Mouse (Mus musculus): ENCODE data around the gene Vps39. TPM values are rescaled to one million over a fixed set of nuclear protein-coding genes. Genes with fewer than 3 reads are reported as not detected.

The Vps39 gene
- polyA plus RNA-seq, 1 experiment from 2014 or later = 18.1 TPM

GRCm38 (mm10) chr2:120366501-120366900 is 13.6 kb upstream of the Vps39 start:
- Histone ChIP-seq H3K4me1 (ENCODE audit: control insufficient read depth, insufficient read depth, low read length) (no peaks in the 10 kb centered on the region), H3K27ac (ENCODE audit: low read length) (peak overlapping the region; percentile 50; the same call in 1 of the 2 replicates), H3K9ac (ENCODE audit: low read depth, low read length) (no peak overlapping the region), H3K27me3 (replicated peaks; ENCODE audit: control insufficient read depth, insufficient read depth, low read length) (no peaks in the 10 kb centered on the region), H3K36me3 (ENCODE audit: control insufficient read depth, insufficient read depth, low read length) (0 out of 2 replicates have a peak, but pooled peaks cover 7% of the 10 kb centered on the region), H3K9me3 (ENCODE audit: control insufficient read depth, low read length) (no peaks in the 10 kb centered on the region), H3K4me2 (ENCODE audit: low read depth, low read length) (no peak overlapping the region), H3K4me3 (ENCODE audit: low read length) (no peak overlapping the region)
- 88% methylated on average over 3 of the region's 3 CpGs for WGBS
- no peak for ATAC-seq

- H3K4me1 ChIP-seq (ENCODE audit: control insufficient read depth, insufficient read depth, low read length) = no peaks in the 10 kb centered on the region
- no peak overlapping the region for H3K4me3 ChIP-seq (ENCODE audit: low read length)
- H3K4me2 ChIP-seq (ENCODE audit: low read depth, low read length) = no peak overlapping the region
- H3K27me3 ChIP-seq (replicated peaks; ENCODE audit: control insufficient read depth, insufficient read depth, low read length) = no peaks in the 10 kb centered on the region
- WGBS = 46% methylated on average over 1 of the region's 1 CpGs
- H3K27ac ChIP-seq (ENCODE audit: low read length) = no peak overlapping the region
- ATAC-seq = no peak
- peaks cover 8% of the 10 kb centered on the region; the same call in 1 of the 2 replicates for H3K36me3 ChIP-seq (ENCODE audit: control insufficient read depth, insufficient read depth, low read length)
- H3K9ac ChIP-seq (ENCODE audit: low read depth, low read length) = no peak overlapping the region
- no peaks in the 10 kb centered on the region for H3K9me3 ChIP-seq (ENCODE audit: control insufficient read depth, low read length)
These were observed 7.5 kb upstream of the Vps39 start for GRCm38 (mm10) chr2:120360425-120360824.

- no peak overlapping the region for H3K4me3 ChIP-seq (ENCODE audit: low read length)
- no peaks in the 10 kb centered on the region for H3K9me3 ChIP-seq (ENCODE audit: control insufficient read depth, low read length)
- no peak overlapping the region for H3K9ac ChIP-seq (ENCODE audit: low read depth, low read length)
- H3K27me3 ChIP-seq (replicated peaks; ENCODE audit: control insufficient read depth, insufficient read depth, low read length) = no peaks in the 10 kb centered on the region
- peaks cover 3% of the 10 kb centered on the region; the same call in 1 of the 2 replicates for H3K36me3 ChIP-seq (ENCODE audit: control insufficient read depth, insufficient read depth, low read length)
- WGBS = 82% methylated on average over 5 of the region's 5 CpGs
- H3K4me1 ChIP-seq (ENCODE audit: control insufficient read depth, insufficient read depth, low read length) = peaks cover 8% of the 10 kb centered on the region
- H3K27ac ChIP-seq (ENCODE audit: low read length) = no peak overlapping the region
- H3K4me2 ChIP-seq (ENCODE audit: low read depth, low read length) = no peak overlapping the region
- ATAC-seq = no peak
These were observed 1.6 kb downstream of the Vps39 start for GRCm38 (mm10) chr2:120351321-120351720.

- H3K9me3 ChIP-seq (ENCODE audit: control insufficient read depth, low read length) = no peaks in the 10 kb centered on the region
- no peak overlapping the region for H3K4me2 ChIP-seq (ENCODE audit: low read depth, low read length)
- H3K9ac ChIP-seq (ENCODE audit: low read depth, low read length) = no peak overlapping the region
- ATAC-seq = no peak
- H3K4me1 ChIP-seq (ENCODE audit: control insufficient read depth, insufficient read depth, low read length) = peaks cover 8% of the 10 kb centered on the region
- WGBS = 74% methylated on average over 9 of the region's 9 CpGs
- H3K36me3 ChIP-seq (ENCODE audit: control insufficient read depth, insufficient read depth, low read length) = peaks cover 12% of the 10 kb centered on the region; the same call in 1 of the 2 replicates
- H3K27ac ChIP-seq (ENCODE audit: low read length) = no peak overlapping the region
- no peaks in the 10 kb centered on the region for H3K27me3 ChIP-seq (replicated peaks; ENCODE audit: control insufficient read depth, insufficient read depth, low read length)
- no peak overlapping the region for H3K4me3 ChIP-seq (ENCODE audit: low read length)
These were observed 4.8 kb downstream of the Vps39 start for GRCm38 (mm10) chr2:120348120-120348519.

GRCm38 (mm10) chr2:120341741-120342140 is 11.2 kb downstream of the Vps39 start:
- Histone ChIP-seq H3K36me3 (ENCODE audit: control insufficient read depth, insufficient read depth, low read length) (peaks cover 18% of the 10 kb centered on the region; the same call in 1 of the 2 replicates), H3K4me1 (ENCODE audit: control insufficient read depth, insufficient read depth, low read length) (no peaks in the 10 kb centered on the region), H3K27me3 (replicated peaks; ENCODE audit: control insufficient read depth, insufficient read depth, low read length) (no peaks in the 10 kb centered on the region), H3K4me2 (ENCODE audit: low read depth, low read length) (no peak overlapping the region), H3K9ac (ENCODE audit: low read depth, low read length) (no peak overlapping the region), H3K27ac (ENCODE audit: low read length) (no peak overlapping the region), H3K4me3 (ENCODE audit: low read length) (no peak overlapping the region), H3K9me3 (ENCODE audit: control insufficient read depth, low read length) (no peaks in the 10 kb centered on the region)
- ATAC-seq = no peak
- WGBS = 98% methylated on average over 1 of the region's 1 CpGs

GRCm38 (mm10) chr2:120337886-120338285 is 15.1 kb downstream of the Vps39 start:
- H3K9me3 ChIP-seq (ENCODE audit: control insufficient read depth, low read length) = no peaks in the 10 kb centered on the region
- no peaks in the 10 kb centered on the region for H3K4me1 ChIP-seq (ENCODE audit: control insufficient read depth, insufficient read depth, low read length)
- H3K4me2 ChIP-seq (ENCODE audit: low read depth, low read length) = no peak overlapping the region
- peaks cover 13% of the 10 kb centered on the region for H3K36me3 ChIP-seq (ENCODE audit: control insufficient read depth, insufficient read depth, low read length)
- no peak overlapping the region for H3K9ac ChIP-seq (ENCODE audit: low read depth, low read length)
- no peaks in the 10 kb centered on the region for H3K27me3 ChIP-seq (replicated peaks; ENCODE audit: control insufficient read depth, insufficient read depth, low read length)
- no peak overlapping the region for H3K27ac ChIP-seq (ENCODE audit: low read length)
- ATAC-seq = no peak
- H3K4me3 ChIP-seq (ENCODE audit: low read length) = no peak overlapping the region
- 59% methylated on average over 2 of the region's 2 CpGs for WGBS

- H3K27me3 ChIP-seq (replicated peaks; ENCODE audit: control insufficient read depth, insufficient read depth, low read length) = no peaks in the 10 kb centered on the region
- ATAC-seq = no peak
- H3K4me3 ChIP-seq (ENCODE audit: low read length) = no peak overlapping the region
- H3K9me3 ChIP-seq (ENCODE audit: control insufficient read depth, low read length) = no peaks in the 10 kb centered on the region
- H3K36me3 ChIP-seq (ENCODE audit: control insufficient read depth, insufficient read depth, low read length) = peaks cover 28% of the 10 kb centered on the region
- H3K9ac ChIP-seq (ENCODE audit: low read depth, low read length) = no peak overlapping the region
- H3K4me1 ChIP-seq (ENCODE audit: control insufficient read depth, insufficient read depth, low read length) = no peaks in the 10 kb centered on the region
- H3K4me2 ChIP-seq (ENCODE audit: low read depth, low read length) = no peak overlapping the region
- WGBS = 82% methylated on average over 4 of the region's 4 CpGs
- no peak overlapping the region for H3K27ac ChIP-seq (ENCODE audit: low read length)
These were observed 21.4 kb downstream of the Vps39 start for GRCm38 (mm10) chr2:120331575-120331974.

- Histone ChIP-seq H3K27ac (ENCODE audit: low read length) (no peak overlapping the region), H3K36me3 (ENCODE audit: control insufficient read depth, insufficient read depth, low read length) (0 out of 2 replicates have a peak, but pooled peaks cover 8% of the 10 kb centered on the region)
These were observed 37.9 kb downstream of the Vps39 start for GRCm38 (mm10) chr2:120315077-120315476.

GRCm38 (mm10) chr2:120314487-120314886 is 38.5 kb downstream of the Vps39 start:
- no peaks in the 10 kb centered on the region for H3K9me3 ChIP-seq (ENCODE audit: control insufficient read depth, low read length)
- H3K4me3 ChIP-seq (ENCODE audit: low read length) = no peak overlapping the region
- no peak overlapping the region for H3K9ac ChIP-seq (ENCODE audit: low read depth, low read length)
- H3K4me2 ChIP-seq (ENCODE audit: low read depth, low read length) = no peak overlapping the region
- H3K27ac ChIP-seq (ENCODE audit: low read length) = no peak overlapping the region
- peak; percentile 60; the same call in 1 of the 2 replicates for ATAC-seq
- H3K36me3 ChIP-seq (ENCODE audit: control insufficient read depth, insufficient read depth, low read length) = 0 out of 2 replicates have a peak, but pooled peaks cover 8% of the 10 kb centered on the region
- no peaks in the 10 kb centered on the region for H3K27me3 ChIP-seq (replicated peaks; ENCODE audit: control insufficient read depth, insufficient read depth, low read length)
- peaks cover 3% of the 10 kb centered on the region for H3K4me1 ChIP-seq (ENCODE audit: control insufficient read depth, insufficient read depth, low read length)
- WGBS = 67% methylated on average over 4 of the region's 4 CpGs

More at GRCm38 (mm10) chr2:120315077-120315476, 37.9 kb downstream of the Vps39 start:
- Histone ChIP-seq H3K4me1 (ENCODE audit: control insufficient read depth, insufficient read depth, low read length) (peaks cover 3% of the 10 kb centered on the region), H3K4me2 (ENCODE audit: low read depth, low read length) (no peak overlapping the region), H3K9ac (ENCODE audit: low read depth, low read length) (no peak overlapping the region), H3K9me3 (ENCODE audit: control insufficient read depth, low read length) (no peaks in the 10 kb centered on the region), H3K4me3 (ENCODE audit: low read length) (no peak overlapping the region), H3K27me3 (replicated peaks; ENCODE audit: control insufficient read depth, insufficient read depth, low read length) (no peaks in the 10 kb centered on the region)
- peak; percentile 52 for ATAC-seq
- 56% methylated on average over 4 of the region's 4 CpGs for WGBS

- 37% methylated on average over 3 of the region's 3 CpGs for WGBS
- no peak within 1 kb of the TSS for H3K9ac ChIP-seq (ENCODE audit: low read depth, low read length)
These were observed 39.0 kb downstream of the Vps39 start, which contains the start of gene Pla2g4f for GRCm38 (mm10) chr2:120313976-120314375. Pla2g4f (minus strand) TSS chr2:120314165.

More at GRCm38 (mm10) chr2:120313976-120314375, 39.0 kb downstream of the Vps39 start, which contains the start of gene Pla2g4f:
- Histone ChIP-seq H3K9me3 (ENCODE audit: control insufficient read depth, low read length) (no peaks in the 10 kb centered on the region), H3K36me3 (ENCODE audit: control insufficient read depth, insufficient read depth, low read length) (0 out of 2 replicates have a peak, but pooled peaks cover 8% of the 10 kb centered on the region), H3K4me1 (ENCODE audit: control insufficient read depth, insufficient read depth, low read length) (peaks cover 3% of the 10 kb centered on the region), H3K27ac (ENCODE audit: low read length) (no peak within 1 kb of the TSS), H3K4me2 (ENCODE audit: low read depth, low read length) (no peak within 1 kb of the TSS), H3K4me3 (ENCODE audit: low read length) (no peak within 1 kb of the TSS), H3K27me3 (replicated peaks; ENCODE audit: control insufficient read depth, insufficient read depth, low read length) (no peaks in the 10 kb centered on the region)
- ATAC-seq = peak; percentile 67

Measured in intestine, embryonic 16.5 days (tissue).